8 mouse cellular contexts compared by ENCODE assay signal in genomic region chr5:44100544-44101230, GRCm38 (mm10). TPM values are rescaled to one million over a fixed set of nuclear protein-coding genes. Genes with fewer than 3 reads are reported as not detected.
A peak's percentile ranks its signal among the peaks of the same experiment; 100 is the strongest.
DNase-seq lines count a peak whose midpoint lies in the region; ATAC-seq lines count a peak whose summit lies in the region.

No protein-coding gene starts in this region.

- H3K27me3 ChIP-seq in liver, embryonic 15.5 days = peaks cover 51% of the 10 kb centered on the region
- H3K27me3 ChIP-seq in neural tube, embryonic 13.5 days = no peaks in the 10 kb centered on the region

- no peak; the same call in 1 of the 2 replicates for ATAC-seq in liver, embryonic 15.5 days (ENCODE audit: insufficient read depth)
- ATAC-seq in neural tube, embryonic 13.5 days (ENCODE audit: low read depth) = peak; percentile 86

- no peaks in the 10 kb centered on the region for H3K9me3 ChIP-seq in liver, embryonic 15.5 days (replicated peaks)
- H3K9me3 ChIP-seq in neural tube, embryonic 13.5 days = no peaks in the 10 kb centered on the region

- DNase-seq in ovary, postnatal 10 days (ENCODE audit: low spot score) = peak; percentile 15
- DNase-seq in ovary, adult 18-20 months (ENCODE audit: low spot score) = no peak
- DNase-seq in cerebellum, adult 9-11 months = peak; percentile 89
- peak; percentile 4 to 14 for DNase-seq in frontal cortex, postnatal 36 days (ENCODE audit: low spot score in 2 of 2)
- peak; percentile 79 for DNase-seq in kidney, adult 18-20 months
- DNase-seq in spleen, postnatal 14 days (ENCODE audit: low spot score in 2 of 2) = no peak

- H3K27ac ChIP-seq in liver, embryonic 15.5 days (replicated peaks) = no peak overlapping the region
- peak overlapping the region; percentile 85 for H3K27ac ChIP-seq in neural tube, embryonic 13.5 days (replicated peaks)

- WGBS in liver, embryonic 15.5 days (ENCODE audit: insufficient replicate concordance) = 0% methylated on average over 43 of the region's 43 CpGs
- under 1% methylated on average over 43 of the region's 43 CpGs for WGBS in neural tube, embryonic 13.5 days

- peak overlapping the region; percentile 56 for H3K4me3 ChIP-seq in liver, embryonic 15.5 days (replicated peaks)
- peak overlapping the region; percentile 76 for H3K4me3 ChIP-seq in neural tube, embryonic 13.5 days

- peak overlapping the region; percentile 30; the same call in 1 of the 2 replicates for H3K9ac ChIP-seq in liver, embryonic 15.5 days
- peak overlapping the region; percentile 90 for H3K9ac ChIP-seq in neural tube, embryonic 13.5 days

- peaks cover 3% of the 10 kb centered on the region for H3K4me1 ChIP-seq in liver, embryonic 15.5 days (replicated peaks)
- H3K4me1 ChIP-seq in neural tube, embryonic 13.5 days (replicated peaks) = peaks cover 23% of the 10 kb centered on the region

- no peaks in the 10 kb centered on the region for H3K36me3 ChIP-seq in liver, embryonic 15.5 days (replicated peaks)
- H3K36me3 ChIP-seq in neural tube, embryonic 13.5 days = no peaks in the 10 kb centered on the region

- H3K4me2 ChIP-seq in liver, embryonic 15.5 days = peak overlapping the region; percentile 64
- H3K4me2 ChIP-seq in neural tube, embryonic 13.5 days = peak overlapping the region; percentile 95

RNA-seq across cellular contexts. Expression of gene Prom1, which starts 1.1 kb away (rescaled TPM):
- polyA plus RNA-seq in liver, embryonic 15.5 days (2015; fragmentation: Nextera tagmentation; extraction: Ambion mirVana) = 15.7 and 17.6 TPM in 2 replicates
- polyA plus RNA-seq in neural tube, embryonic 13.5 days (2015; fragmentation: Nextera tagmentation; extraction: Ambion mirVana) = 39.1 and 39.6 TPM in 2 replicates

Comparison
In these comparisons a context has a peak if more than half of its experiments do, and no peak if none do; other contexts are left out.
1. DNase-seq: peak in ovary, postnatal 10 days (single experiment), cerebellum, adult 9-11 months (single experiment), frontal cortex, postnatal 36 days (2 of 2) and kidney, adult 18-20 months (single experiment); none in ovary, adult 18-20 months (single experiment) and spleen, postnatal 14 days (0 of 2).